Mouse (Mus musculus): Measurements from ENCODE around the gene Gipc3. TPM values are rescaled to one million over a fixed set of nuclear protein-coding genes. Genes with fewer than 3 reads are reported as not detected.

The Gipc3 gene
- polyA plus RNA-seq, 1 experiment from 2014 or later = not detected

DNA sequence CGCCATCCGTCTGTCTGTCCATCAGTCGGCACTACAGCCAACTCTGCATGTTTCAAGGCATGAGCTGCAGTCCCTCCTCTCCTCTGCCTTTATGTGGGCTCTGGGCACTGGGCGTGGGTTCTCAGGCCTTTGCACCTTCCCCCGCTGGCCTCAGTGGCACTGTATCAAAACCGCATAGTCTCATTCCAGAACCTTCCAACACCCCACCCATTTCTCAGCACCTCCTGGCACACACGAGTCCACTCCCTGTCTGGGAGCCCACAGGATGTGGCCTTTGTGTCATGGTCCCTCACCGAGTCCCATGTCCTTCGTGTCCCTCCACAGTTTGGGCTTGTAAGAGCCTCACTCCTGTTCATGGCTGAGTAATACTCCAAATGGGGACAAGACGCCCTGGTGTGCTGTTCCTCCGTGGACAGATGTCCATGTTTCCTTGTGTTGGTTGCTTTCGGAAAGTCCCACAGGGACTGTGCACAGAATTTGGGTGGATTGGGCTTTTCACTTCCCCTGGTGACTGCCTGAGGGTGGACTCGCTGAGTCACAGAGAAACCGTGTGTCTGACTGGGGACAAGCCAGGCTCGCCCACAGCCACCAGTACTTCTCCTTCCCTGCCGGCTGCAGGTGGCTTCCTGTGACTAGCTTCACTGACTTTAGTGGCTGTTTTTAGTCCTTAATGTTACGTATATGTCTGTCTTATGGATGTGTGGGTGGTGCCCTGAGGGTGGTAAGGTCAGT is 44.5 kb downstream of the Gipc3 start:
- no peak overlapping the region for H3K4me2 ChIP-seq (replicated peaks; ENCODE audit: low read depth, low read length)
- no peaks in the 10 kb centered on the region for H3K27me3 ChIP-seq (ENCODE audit: control insufficient read depth, insufficient read depth, low read length)
- no peak overlapping the region for H3K9ac ChIP-seq (ENCODE audit: low read depth, low read length)
- WGBS = 94% methylated on average over 17 of the region's 17 CpGs
- no peak overlapping the region for H3K27ac ChIP-seq (ENCODE audit: low read depth, low read length)
- no peak for DNase-seq (ENCODE audit: low spot score)
- no peak overlapping the region for H3K4me3 ChIP-seq (ENCODE audit: low read depth, low read length)
- peaks cover 7% of the 10 kb centered on the region; the same call in 1 of the 2 replicates for H3K4me1 ChIP-seq (replicated peaks; ENCODE audit: control insufficient read depth, insufficient read depth, low read length)
- no peaks in the 10 kb centered on the region for H3K9me3 ChIP-seq (ENCODE audit: control insufficient read depth, low read length)
- no peaks in the 10 kb centered on the region for H3K36me3 ChIP-seq (ENCODE audit: control insufficient read depth, insufficient read depth, low read length)
- ATAC-seq (ENCODE audit: low FRiP score) = no peak

DNA sequence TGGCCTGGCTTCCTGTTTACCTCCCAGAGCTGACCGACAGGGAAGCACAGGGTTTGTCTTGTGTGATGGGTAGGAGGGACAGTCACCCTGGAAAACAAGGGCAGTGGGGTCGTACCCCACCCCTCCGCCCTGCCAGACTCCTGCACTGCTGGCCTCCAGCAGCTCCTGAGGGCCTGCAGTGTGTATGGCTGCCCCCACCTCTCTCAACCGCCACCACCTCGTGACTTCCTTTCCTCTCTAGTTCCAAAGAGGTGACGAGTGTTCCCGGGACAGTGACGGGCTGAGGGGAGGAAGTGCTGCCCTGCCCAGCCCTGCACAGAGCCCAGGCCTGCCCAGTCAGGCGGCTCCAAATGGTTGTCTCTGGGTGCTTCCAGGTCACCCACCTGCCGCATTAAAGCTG is 45.2 kb downstream of the Gipc3 start:
- H3K27ac ChIP-seq (ENCODE audit: low read depth, low read length) = no peak overlapping the region
- H3K4me1 ChIP-seq (replicated peaks; ENCODE audit: control insufficient read depth, insufficient read depth, low read length) = peaks cover 7% of the 10 kb centered on the region; the same call in 1 of the 2 replicates
- no peak for DNase-seq (ENCODE audit: low spot score)
- no peaks in the 10 kb centered on the region for H3K27me3 ChIP-seq (ENCODE audit: control insufficient read depth, insufficient read depth, low read length)
- H3K36me3 ChIP-seq (ENCODE audit: control insufficient read depth, insufficient read depth, low read length) = no peaks in the 10 kb centered on the region
- H3K9ac ChIP-seq (ENCODE audit: low read depth, low read length) = no peak overlapping the region
- 61% methylated on average over 10 of the region's 10 CpGs for WGBS
- no peaks in the 10 kb centered on the region for H3K9me3 ChIP-seq (ENCODE audit: control insufficient read depth, low read length)
- no peak overlapping the region for H3K4me2 ChIP-seq (replicated peaks; ENCODE audit: low read depth, low read length)
- ATAC-seq (ENCODE audit: low FRiP score) = no peak
- no peak overlapping the region for H3K4me3 ChIP-seq (ENCODE audit: low read depth, low read length)

DNA sequence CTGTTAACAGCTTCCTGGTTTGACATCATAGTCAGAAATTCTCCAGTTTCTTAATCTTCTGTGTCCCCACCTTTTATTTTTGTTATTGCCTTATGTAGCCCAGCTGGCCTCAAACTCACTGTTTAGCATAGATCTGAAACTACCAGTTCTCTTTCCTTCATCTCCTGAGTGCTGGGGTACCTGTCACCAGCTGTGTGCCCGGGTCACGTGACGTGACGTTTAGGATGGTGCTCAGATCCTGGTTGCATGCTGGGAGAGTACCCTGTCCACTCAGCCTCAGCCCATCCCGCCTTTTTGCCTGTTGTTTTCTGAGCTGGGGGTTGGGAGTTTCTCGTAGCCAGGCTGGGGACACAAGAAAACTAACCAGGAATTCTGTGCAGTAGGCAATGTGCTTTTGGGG is 45.8 kb downstream of the Gipc3 start:
- Histone ChIP-seq H3K27me3 (ENCODE audit: control insufficient read depth, insufficient read depth, low read length) (no peaks in the 10 kb centered on the region), H3K9ac (ENCODE audit: low read depth, low read length) (no peak overlapping the region), H3K4me1 (replicated peaks; ENCODE audit: control insufficient read depth, insufficient read depth, low read length) (peaks cover 7% of the 10 kb centered on the region; the same call in 1 of the 2 replicates), H3K9me3 (ENCODE audit: control insufficient read depth, low read length) (no peaks in the 10 kb centered on the region), H3K27ac (ENCODE audit: low read depth, low read length) (no peak overlapping the region), H3K4me2 (replicated peaks; ENCODE audit: low read depth, low read length) (no peak overlapping the region), H3K4me3 (ENCODE audit: low read depth, low read length) (no peak overlapping the region), H3K36me3 (ENCODE audit: control insufficient read depth, insufficient read depth, low read length) (no peaks in the 10 kb centered on the region)
- ATAC-seq (ENCODE audit: low FRiP score) (no peak), DNase-seq (ENCODE audit: low spot score) (no peak)
- WGBS = 73% methylated on average over 6 of the region's 6 CpGs

DNA sequence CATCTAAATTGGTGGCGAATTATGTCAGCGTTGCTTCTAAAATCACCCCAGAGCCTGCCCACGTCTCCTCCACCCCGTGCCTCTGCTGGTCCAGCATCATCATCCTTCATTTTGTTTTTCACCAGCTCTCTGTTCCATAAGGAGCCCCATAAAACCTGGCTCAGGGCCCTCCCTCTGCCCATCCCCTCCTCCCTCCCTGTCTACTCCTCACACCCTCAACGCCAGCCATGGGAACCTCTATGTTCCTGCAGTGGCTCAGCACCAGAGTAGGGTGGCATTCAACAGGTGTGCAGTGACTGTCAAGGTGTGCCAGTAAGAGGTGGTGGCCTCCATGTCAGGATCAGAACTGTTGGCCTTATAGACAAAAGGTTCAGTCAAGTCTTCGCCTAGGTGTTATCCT is 47.9 kb downstream of the Gipc3 start:
- Histone ChIP-seq H3K27ac (ENCODE audit: low read depth, low read length) (no peak overlapping the region), H3K9me3 (ENCODE audit: control insufficient read depth, low read length) (no peaks in the 10 kb centered on the region), H3K4me2 (replicated peaks; ENCODE audit: low read depth, low read length) (no peak overlapping the region), H3K27me3 (ENCODE audit: control insufficient read depth, insufficient read depth, low read length) (peaks cover 15% of the 10 kb centered on the region), H3K4me3 (ENCODE audit: low read depth, low read length) (no peak overlapping the region), H3K36me3 (ENCODE audit: control insufficient read depth, insufficient read depth, low read length) (no peaks in the 10 kb centered on the region), H3K9ac (ENCODE audit: low read depth, low read length) (no peak overlapping the region), H3K4me1 (replicated peaks; ENCODE audit: control insufficient read depth, insufficient read depth, low read length) (peaks cover 7% of the 10 kb centered on the region; the same call in 1 of the 2 replicates)
- DNase-seq (ENCODE audit: low spot score) = no peak
- WGBS = 93% methylated on average over 6 of the region's 6 CpGs
- ATAC-seq (ENCODE audit: low FRiP score) = no peak

DNA sequence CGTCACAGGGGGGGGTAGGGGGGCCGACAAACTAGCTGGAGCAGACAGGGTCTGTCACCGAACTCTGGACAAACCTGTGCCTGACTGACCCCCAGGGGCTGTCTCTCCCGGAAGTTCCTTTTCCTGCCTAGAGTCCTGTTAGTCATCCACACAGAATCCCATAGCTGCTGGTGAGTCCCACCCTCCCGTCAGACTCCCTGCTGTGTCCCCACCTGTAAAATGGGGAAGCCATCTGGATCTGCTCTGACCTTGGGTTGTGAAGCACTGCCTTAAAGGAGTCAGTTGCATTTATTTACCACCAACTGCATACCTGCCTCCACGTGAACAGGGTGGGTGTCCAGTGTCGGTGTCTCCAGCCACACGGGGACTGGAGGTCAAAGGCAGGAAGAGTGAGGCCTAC is 48.6 kb downstream of the Gipc3 start:
- H3K27ac ChIP-seq (ENCODE audit: low read depth, low read length) = no peak overlapping the region
- DNase-seq (ENCODE audit: low spot score) = no peak
- H3K4me1 ChIP-seq (replicated peaks; ENCODE audit: control insufficient read depth, insufficient read depth, low read length) = peaks cover 7% of the 10 kb centered on the region; the same call in 1 of the 2 replicates
- ATAC-seq (ENCODE audit: low FRiP score) = no peak
- no peaks in the 10 kb centered on the region for H3K36me3 ChIP-seq (ENCODE audit: control insufficient read depth, insufficient read depth, low read length)
- H3K4me2 ChIP-seq (replicated peaks; ENCODE audit: low read depth, low read length) = peak overlapping the region; percentile 89
- peak overlapping the region; percentile 83 for H3K4me3 ChIP-seq (ENCODE audit: low read depth, low read length)
- no peaks in the 10 kb centered on the region for H3K9me3 ChIP-seq (ENCODE audit: control insufficient read depth, low read length)
- H3K9ac ChIP-seq (ENCODE audit: low read depth, low read length) = no peak overlapping the region; the same call in 1 of the 2 replicates
- 68% methylated on average over 8 of the region's 8 CpGs for WGBS
- H3K27me3 ChIP-seq (ENCODE audit: control insufficient read depth, insufficient read depth, low read length) = peaks cover 19% of the 10 kb centered on the region

DNA sequence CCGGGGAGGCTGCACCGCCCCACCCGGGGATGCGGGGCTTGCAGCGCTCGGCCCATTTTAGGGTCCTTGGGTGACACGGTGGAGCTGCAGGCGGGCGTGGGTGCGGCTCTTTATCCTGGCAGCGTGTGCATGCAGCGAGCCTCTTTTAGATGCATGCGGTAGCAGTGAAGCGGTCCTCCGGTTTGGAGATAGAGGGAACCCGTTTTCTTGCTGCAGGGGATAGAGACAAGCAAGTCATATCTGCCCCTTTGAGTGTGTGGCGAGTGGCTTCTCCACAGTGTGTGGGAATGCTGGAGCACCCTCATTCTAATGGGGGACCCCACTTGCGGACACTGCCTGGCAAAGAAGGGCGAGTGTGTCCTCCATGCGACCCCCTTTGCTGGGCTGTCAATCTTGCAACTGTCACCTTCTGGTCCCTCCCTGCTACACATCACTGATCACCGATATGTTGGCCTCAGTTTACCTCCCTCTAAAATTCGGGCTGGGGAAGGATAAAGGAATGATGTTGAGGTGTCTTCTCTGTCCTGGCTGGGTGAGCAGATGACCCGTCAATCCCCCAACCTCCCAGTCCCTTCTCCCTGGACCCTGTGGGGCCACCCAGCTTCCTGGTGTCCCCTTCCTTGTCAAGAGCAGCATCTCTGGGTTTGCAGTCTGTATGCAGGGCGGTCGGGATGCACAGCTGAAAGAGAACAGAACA is 49.6 kb downstream of the Gipc3 start:
- Histone ChIP-seq H3K36me3 (ENCODE audit: control insufficient read depth, insufficient read depth, low read length) (no peaks in the 10 kb centered on the region), H3K9me3 (ENCODE audit: control insufficient read depth, low read length) (no peaks in the 10 kb centered on the region), H3K9ac (ENCODE audit: low read depth, low read length) (peak overlapping the region; percentile 87), H3K4me2 (replicated peaks; ENCODE audit: low read depth, low read length) (peak overlapping the region; percentile 89), H3K4me1 (replicated peaks; ENCODE audit: control insufficient read depth, insufficient read depth, low read length) (peaks cover 7% of the 10 kb centered on the region; the same call in 1 of the 2 replicates), H3K4me3 (ENCODE audit: low read depth, low read length) (peak overlapping the region; percentile 83), H3K27ac (ENCODE audit: low read depth, low read length) (peak overlapping the region; percentile 88), H3K27me3 (ENCODE audit: control insufficient read depth, insufficient read depth, low read length) (peaks cover 19% of the 10 kb centered on the region)
- DNase-seq (ENCODE audit: low spot score) = no peak
- 3% methylated on average over 25 of the region's 25 CpGs for WGBS
- peak; percentile 9; the same call in 1 of the 2 replicates for ATAC-seq (ENCODE audit: low FRiP score)

DNA sequence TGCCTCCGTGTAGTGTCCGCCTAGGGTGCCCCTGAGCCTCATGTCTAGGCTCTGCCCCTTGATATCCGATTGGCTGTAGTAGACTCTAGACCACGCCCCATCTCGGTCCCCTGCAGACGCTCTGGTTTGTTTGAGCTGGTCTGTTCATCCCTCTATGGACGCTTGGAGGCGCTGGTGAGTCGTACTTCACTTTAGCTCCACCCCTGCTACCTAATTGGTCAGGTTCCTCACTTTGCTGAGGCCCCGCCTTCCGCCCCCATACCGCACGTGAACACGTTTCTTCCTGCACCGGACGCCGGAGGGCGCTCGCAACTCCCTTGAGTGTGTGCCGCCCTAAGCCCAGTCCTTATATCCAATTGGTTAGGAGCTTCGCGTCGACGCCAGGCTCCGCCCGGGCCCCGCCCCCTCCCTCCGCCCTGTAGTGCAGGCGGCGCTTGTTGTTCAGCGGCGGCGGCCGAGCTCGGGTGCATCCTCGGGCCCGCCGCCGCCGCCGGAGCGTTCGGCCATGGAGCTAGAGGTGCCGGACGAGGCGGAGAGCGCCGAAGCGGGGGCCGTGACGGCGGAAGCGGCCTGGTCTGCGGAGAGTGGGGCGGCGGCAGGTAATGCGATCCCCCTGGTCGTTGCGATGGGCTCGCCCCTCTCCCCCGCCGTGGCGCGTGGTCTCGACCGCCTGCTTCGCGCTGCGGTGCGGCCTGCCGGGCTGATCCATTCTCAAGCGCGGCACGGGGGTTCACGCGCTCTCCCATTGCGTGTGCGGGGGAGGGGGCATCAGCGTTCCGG is 50.3 kb downstream of the Gipc3 start, which contains the start of gene Pip5k1c:
Gene Pip5k1c, plus strand, starts transcription at position 410 of the 780 bp plus-strand sequence.
- DNase-seq (ENCODE audit: low spot score) (peak; percentile 100), ATAC-seq (ENCODE audit: low FRiP score) (peak; percentile 94)
- H3K27ac ChIP-seq (ENCODE audit: low read depth, low read length) = peak within 1 kb of the TSS; percentile 88
- peaks cover 7% of the 10 kb centered on the region; the same call in 1 of the 2 replicates for H3K4me1 ChIP-seq (replicated peaks; ENCODE audit: control insufficient read depth, insufficient read depth, low read length)
- H3K27me3 ChIP-seq (ENCODE audit: control insufficient read depth, insufficient read depth, low read length) = peaks cover 19% of the 10 kb centered on the region
- no peaks in the 10 kb centered on the region for H3K9me3 ChIP-seq (ENCODE audit: control insufficient read depth, low read length)
- under 1% methylated on average over 63 of the region's 80 CpGs for WGBS
- H3K9ac ChIP-seq (ENCODE audit: low read depth, low read length) = peak within 1 kb of the TSS; percentile 87
- no peaks in the 10 kb centered on the region for H3K36me3 ChIP-seq (ENCODE audit: control insufficient read depth, insufficient read depth, low read length)
- H3K4me3 ChIP-seq (ENCODE audit: low read depth, low read length) = peak within 1 kb of the TSS; percentile 83
- H3K4me2 ChIP-seq (replicated peaks; ENCODE audit: low read depth, low read length) = peak within 1 kb of the TSS; percentile 89

DNA sequence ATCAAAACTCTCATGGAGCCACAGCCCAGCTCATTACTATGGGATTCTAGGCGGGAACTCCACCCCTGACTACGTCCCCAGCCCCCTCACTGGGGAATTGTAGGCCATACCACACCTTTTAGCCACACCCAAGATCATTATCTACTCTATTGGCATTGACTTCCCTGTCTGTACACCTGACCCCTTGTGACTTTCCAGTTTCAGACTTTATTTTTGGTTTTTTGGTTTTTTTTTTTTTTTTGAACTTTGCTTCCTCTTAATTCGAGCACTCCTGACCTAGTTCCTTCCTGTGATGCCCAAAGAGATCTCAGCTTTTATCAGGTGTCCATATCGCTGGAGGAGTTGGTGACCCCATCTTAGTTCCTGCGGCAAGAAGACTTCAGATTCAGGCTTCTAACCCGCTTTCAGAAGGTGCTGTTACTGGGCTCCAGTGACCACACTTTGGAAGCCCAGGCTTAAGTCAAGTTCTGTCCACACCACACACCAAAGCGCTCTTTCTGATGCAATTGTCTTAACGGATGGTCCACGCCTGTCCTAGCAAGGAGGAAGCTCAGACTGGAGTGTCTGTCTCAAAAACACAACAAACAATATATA is 51.5 kb downstream of the Gipc3 start, which contains the start of gene Tjp3:
Gene Tjp3, minus strand, starts transcription at position 71 of the 594 bp plus-strand sequence.
- Histone ChIP-seq H3K9ac (ENCODE audit: low read depth, low read length) (no peak within 1 kb of the TSS), H3K9me3 (ENCODE audit: control insufficient read depth, low read length) (no peaks in the 10 kb centered on the region), H3K4me1 (replicated peaks; ENCODE audit: control insufficient read depth, insufficient read depth, low read length) (peaks cover 7% of the 10 kb centered on the region; the same call in 1 of the 2 replicates), H3K27me3 (ENCODE audit: control insufficient read depth, insufficient read depth, low read length) (peaks cover 21% of the 10 kb centered on the region), H3K4me2 (replicated peaks; ENCODE audit: low read depth, low read length) (no peak within 1 kb of the TSS), H3K27ac (ENCODE audit: low read depth, low read length) (no peak within 1 kb of the TSS), H3K36me3 (ENCODE audit: control insufficient read depth, insufficient read depth, low read length) (no peaks in the 10 kb centered on the region), H3K4me3 (ENCODE audit: low read depth, low read length) (no peak within 1 kb of the TSS; the same call in 1 of the 2 replicates)
- DNase-seq (ENCODE audit: low spot score) = no peak
- no peak for ATAC-seq (ENCODE audit: low FRiP score)
- WGBS = 75% methylated on average over 9 of the region's 9 CpGs

Measured in hindbrain, embryonic 11.5 days (tissue).